Mouse (Mus musculus): Measurements from ENCODE around the gene Efhd2.

Gene Efhd2

GRCm38 (mm10) chr4:141879875-141880274 lies 5.2 kb upstream of the Efhd2 start:
- DNase-seq, result no peak

- DNase-seq, result no peak
Measured at GRCm38 (mm10) chr4:141879074-141879473, 4.4 kb upstream of the Efhd2 start.

DNA sequence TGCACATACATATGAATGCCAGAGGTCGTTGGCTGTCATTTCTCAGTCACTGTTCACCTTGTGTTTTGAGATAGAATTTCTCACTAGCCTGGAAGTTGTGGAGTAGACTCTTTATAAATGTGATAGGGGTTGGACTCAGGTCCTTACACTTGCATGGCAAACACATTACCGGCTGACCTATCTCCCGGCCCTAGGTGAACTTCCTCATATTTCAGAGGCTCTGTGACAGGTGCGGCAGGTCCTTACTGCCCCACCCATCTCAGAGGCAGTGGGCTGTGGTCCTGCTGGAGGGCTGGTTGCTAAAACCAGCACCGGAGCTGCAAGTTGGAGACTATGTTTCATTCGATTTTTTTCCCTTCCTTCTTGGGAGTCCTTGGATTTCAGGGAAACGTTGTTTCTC lies 3.9 kb upstream of the Efhd2 start:
- no peak for DNase-seq

DNA sequence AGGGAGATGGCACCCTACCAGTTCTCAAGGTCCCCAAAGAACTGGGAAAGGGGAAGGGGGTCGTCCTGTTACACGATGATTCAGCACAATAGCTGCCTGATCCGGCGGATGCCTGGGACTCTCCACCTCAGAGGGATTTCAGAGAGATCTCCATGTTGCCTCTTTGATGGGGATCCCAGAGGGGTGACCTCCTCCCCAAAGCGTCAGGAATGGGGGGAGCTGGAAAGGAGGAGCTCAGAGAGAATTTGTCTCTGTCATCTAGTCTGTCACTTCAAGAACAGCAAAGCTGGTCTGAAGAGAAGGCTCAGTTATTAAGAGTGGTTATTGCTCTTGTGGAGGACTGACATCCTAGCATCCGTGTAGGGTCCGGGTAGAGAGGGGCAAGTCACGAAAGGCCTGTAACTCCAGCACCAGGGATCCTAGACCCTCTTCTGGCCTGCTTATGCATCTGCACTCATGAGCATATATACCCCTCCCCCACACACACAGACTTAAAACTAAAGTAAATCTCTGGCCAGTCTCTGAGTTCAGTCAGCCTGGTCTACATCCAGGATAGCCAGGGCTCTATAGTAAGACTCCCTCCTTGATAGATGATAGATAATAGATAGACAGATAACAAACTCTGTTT lies 875 bp upstream of the Efhd2 start:
- no peak for DNase-seq

DNA sequence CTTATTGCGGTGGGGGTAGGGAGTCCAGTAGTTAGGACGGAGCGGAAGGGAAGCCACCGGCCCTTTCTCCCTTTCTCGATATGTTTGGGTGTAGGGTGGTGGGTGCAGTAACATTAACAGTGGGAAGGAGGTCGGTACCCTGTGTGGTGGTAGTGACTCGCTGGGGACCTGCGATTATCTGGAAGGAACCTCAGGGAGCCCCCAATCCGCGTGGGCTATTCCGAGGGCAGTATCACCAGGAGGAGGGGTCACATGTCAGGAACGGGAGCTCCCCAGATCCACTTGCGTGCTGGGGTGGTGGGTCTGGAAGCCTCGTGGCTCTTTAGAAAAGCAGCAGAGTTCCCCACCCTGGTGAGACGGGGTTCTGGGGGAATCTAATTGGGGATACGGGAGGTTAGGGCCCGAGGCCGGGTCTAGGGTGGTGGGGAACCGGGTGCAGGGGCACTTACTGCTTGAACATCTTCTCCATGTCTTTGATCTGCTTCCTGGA lies 564 bp downstream of the Efhd2 start:
- no peak for DNase-seq

DNA sequence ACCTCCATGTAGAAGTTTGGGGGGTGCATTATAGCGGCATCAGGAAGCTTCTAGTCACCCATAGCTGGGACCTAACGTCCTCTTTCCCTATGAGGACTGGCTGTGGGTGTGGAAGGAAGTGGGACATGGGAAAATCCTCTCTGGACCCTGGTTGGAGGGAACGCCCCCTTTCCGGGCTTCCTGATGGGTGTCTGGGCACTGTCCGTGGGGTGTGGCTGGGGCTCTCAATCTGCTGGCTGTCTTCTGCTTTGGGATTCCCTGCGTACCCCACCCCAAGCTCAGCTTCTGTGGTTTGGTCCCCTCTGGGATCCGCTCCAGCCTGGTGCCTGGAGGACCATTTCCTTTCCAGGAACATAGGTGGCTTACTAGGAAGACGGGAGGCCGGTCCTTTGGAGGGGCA lies 1.7 kb downstream of the Efhd2 start:
- peak; percentile 54 for DNase-seq

GRCm38 (mm10) chr4:141871909-141872308 lies 2.8 kb downstream of the Efhd2 start:
- DNase-seq, result no peak

GRCm38 (mm10) chr4:141871333-141871725 lies 3.4 kb downstream of the Efhd2 start:
- DNase-seq, result no peak

- peak; percentile 82 for DNase-seq
Measured at GRCm38 (mm10) chr4:141870666-141871332, 3.9 kb downstream of the Efhd2 start.

GRCm38 (mm10) chr4:141869436-141870215 lies 5.1 kb downstream of the Efhd2 start:
- DNase-seq, result peak; percentile 49

DNA sequence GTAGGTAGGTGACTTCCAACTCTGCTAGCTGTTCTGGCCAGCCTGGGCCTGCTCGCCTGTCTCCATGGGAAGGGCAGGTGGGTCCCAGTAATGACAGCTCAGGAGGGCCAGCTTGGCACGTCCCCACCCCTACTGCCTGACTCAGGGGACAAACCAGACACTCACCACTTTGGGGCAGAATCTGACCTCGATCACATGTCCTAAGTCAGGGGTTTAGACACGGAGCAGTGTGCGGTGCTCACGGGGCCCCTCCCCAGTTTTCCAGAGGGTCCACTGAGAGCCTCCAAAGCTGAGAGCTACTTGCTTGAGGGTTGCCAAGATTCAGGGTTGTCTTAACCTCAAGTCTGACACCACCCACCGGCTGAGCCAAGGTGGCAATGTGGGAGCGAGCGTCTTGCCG lies 6.7 kb downstream of the Efhd2 start:
- no peak for DNase-seq

DNA sequence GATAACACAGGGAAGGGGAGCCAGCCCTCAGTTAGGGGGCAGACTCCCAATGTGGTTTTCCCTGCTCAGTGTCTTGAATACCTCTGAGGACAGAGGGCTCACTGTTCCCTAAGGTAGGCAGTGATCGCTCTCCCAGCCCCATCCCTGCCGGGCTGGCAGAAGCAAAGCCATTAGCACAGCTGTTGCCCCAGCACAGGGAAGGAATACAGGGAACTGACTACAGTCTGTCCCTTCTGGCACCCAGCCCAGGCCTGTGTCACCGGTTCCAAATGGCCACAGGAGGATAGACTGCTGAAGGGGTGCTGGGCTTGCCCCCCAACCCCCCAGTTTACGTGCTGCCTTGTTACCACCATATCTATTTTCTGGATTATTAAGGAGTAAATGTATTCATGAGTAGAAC lies 7.2 kb downstream of the Efhd2 start:
- DNase-seq, result peak; percentile 54

- DNase-seq, result peak; percentile 42
Measured at GRCm38 (mm10) chr4:141866933-141867490, 7.7 kb downstream of the Efhd2 start.

DNA sequence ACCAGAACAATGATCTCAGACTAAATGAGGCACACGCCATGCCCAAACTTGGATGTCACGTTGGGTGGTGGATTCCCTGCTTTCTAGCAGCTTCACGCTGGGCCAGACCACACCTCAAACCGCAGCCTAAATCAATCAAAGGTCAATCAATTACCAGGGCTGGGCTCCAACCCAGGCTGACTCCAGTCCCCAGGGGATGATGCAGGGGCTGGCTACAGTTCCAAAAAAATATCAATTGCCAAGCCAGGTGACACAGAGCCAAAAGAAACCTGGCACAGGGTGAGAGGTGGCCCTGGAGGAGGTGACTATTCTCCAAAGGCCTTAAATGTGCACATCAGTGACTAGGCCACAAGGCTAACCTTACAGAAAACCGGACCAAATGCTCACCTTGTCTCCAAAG lies 9.1 kb downstream of the Efhd2 start:
- DNase-seq, result no peak

- DNase-seq, result peak; percentile 35
Measured at GRCm38 (mm10) chr4:141865006-141865405, 9.7 kb downstream of the Efhd2 start.

DNA sequence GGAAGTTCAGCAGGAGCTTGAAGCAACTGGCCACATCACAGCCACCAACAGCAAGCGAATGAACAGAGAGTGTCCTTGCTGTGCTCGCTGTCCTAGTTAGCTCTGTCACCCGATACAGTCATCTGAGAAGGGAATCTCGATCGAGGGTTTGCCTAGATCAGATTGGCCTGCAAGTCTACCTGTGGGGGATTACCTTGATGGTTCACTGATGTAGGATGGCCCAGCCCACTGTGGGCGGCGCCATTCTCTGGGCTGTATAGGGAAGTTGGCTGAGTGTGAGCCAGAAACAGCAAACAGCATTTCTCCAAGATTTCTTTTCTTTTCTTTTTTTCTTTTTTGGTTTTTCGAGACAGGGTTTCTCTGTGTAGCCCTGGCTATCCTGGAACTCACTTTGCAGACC lies 10.2 kb downstream of the Efhd2 start:
- no peak for DNase-seq

- DNase-seq, result no peak
Measured at GRCm38 (mm10) chr4:141863726-141864280, 10.9 kb downstream of the Efhd2 start.

GRCm38 (mm10) chr4:141862867-141863266 lies 11.9 kb downstream of the Efhd2 start:
- peak; percentile 42 for DNase-seq

- peak; percentile 75 for DNase-seq
Measured at GRCm38 (mm10) chr4:141861591-141862295, 13.0 kb downstream of the Efhd2 start.

DNA sequence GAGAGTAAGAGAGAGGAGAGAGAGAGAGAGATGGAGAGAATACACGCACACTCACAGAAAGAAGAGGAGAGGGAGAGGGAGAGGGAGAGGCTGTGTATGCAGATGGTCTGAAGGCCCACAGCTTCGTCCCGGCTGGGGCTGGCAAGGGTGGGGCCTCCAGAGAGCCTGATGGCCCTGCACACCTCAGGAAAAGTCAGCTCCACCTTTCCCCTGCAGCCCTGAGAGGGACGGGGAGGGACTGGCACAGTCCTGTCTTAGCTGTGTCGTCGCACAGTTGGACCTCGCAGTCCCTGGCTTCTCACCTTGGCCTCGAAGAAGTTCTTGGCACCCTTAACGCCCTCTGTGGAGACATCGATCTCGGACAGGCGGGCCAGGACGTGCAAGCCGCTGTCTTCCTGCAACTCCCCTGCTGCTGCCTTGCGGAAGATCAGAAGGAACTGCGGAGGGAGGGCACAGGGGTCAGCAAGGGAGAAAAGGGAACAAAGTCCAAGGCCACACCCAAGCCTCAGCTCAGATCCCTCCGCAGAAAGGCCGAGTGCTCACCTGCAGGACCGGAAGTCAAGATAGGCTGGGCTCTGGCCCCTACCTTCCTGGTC lies 14.4 kb downstream of the Efhd2 start:
- no peak for DNase-seq

DNA sequence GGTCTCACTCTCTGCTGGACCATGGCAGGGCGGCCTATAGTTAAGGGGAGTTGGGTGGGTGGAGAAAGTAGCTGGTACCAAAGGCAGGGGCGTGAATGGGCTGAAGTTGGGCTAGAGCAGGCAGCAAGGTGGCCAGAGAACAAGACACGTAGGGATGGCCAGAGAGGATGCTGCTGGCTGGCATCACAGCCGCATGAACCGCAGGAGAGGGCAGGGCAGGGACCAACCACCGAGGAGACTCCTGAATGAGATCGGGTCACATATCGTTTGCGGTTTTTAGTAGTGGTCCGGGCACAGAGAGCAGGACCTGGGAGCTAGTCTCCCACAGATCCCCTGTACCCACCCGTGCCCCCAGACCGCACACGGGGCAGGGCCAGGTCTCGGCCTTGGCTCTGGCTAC lies 15.4 kb downstream of the Efhd2 start:
- DNase-seq, result no peak

- DNase-seq, result peak; percentile 63
Measured at GRCm38 (mm10) chr4:141858501-141858900, 16.2 kb downstream of the Efhd2 start.
